In the genomic region with DNA sequence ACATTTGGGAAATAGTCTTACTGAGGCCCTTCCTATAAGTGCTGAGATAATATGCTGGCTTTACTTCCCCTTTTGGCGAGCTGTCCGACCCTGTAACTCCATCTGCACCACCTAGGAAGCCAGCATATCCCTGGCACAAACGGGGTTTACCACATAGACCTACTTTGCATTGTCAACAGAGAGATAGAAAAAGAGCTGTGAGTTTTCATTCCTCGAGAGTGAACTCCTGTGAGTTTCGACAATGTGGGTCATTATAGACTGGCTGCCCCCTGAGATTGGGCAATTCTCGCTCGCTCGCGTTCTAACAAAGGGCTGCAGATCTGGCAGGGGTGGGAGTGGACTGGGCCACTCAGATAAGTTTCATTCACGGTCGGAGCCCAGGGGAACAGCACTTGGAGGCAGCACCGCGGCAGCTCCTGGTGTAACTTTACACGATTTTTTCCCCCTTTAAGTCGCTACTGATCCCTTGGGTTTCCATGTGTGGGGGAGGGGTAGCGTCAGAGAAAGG, we compare ENCODE assay signal across 8 mouse cellular contexts.
DNase-seq lines count a peak whose midpoint lies in the region; ATAC-seq lines count a peak whose summit lies in the region.

No protein-coding gene starts in this region.

- peak; percentile 30 for DNase-seq in kidney, adult 9 months
- no peak for DNase-seq in kidney, adult 18-20 months
- peak; percentile 66 for DNase-seq in forebrain, embryonic 14.5 days (ENCODE audit: low spot score)
- DNase-seq in midbrain, embryonic 11.5 days (ENCODE audit: low spot score, missing footprints), result peak; percentile 93
- DNase-seq in right cerebral cortex, postnatal 36 days (ENCODE audit: low spot score in 2 of 2), result no peak
- DNase-seq in spleen, adult 12 weeks (ENCODE audit: low spot score), result no peak
- no peak for DNase-seq in left cerebral cortex, adult 18-20 months (ENCODE audit: low spot score in 2 of 2)

- no peaks in the 10 kb centered on the region for H3K27me3 ChIP-seq in forebrain, embryonic 14.5 days (replicated peaks; ENCODE audit: control insufficient read depth, insufficient read depth, low read length)
- H3K27me3 ChIP-seq in kidney, embryonic 14.5 days (ENCODE audit: control insufficient read depth, insufficient read depth, low read length), result no peaks in the 10 kb centered on the region
- H3K27me3 ChIP-seq in midbrain, embryonic 11.5 days (ENCODE audit: control insufficient read depth, insufficient read depth, low read length), result no peaks in the 10 kb centered on the region

- H3K36me3 ChIP-seq in forebrain, embryonic 14.5 days (ENCODE audit: control insufficient read depth, insufficient read depth, low read length), result no peaks in the 10 kb centered on the region
- no peaks in the 10 kb centered on the region for H3K36me3 ChIP-seq in kidney, embryonic 14.5 days (ENCODE audit: control insufficient read depth, insufficient read depth, low read length)
- no peaks in the 10 kb centered on the region for H3K36me3 ChIP-seq in midbrain, embryonic 11.5 days (ENCODE audit: control insufficient read depth, insufficient read depth, low read length)

- no peaks in the 10 kb centered on the region for H3K9me3 ChIP-seq in forebrain, embryonic 14.5 days (replicated peaks; ENCODE audit: control insufficient read depth, low read length)
- no peaks in the 10 kb centered on the region for H3K9me3 ChIP-seq in kidney, embryonic 14.5 days (ENCODE audit: control insufficient read depth, low read length)
- H3K9me3 ChIP-seq in midbrain, embryonic 11.5 days (ENCODE audit: control insufficient read depth, low read length), result no peaks in the 10 kb centered on the region

- 2% methylated on average over 16 of the region's 16 CpGs for WGBS in forebrain, embryonic 14.5 days
- 5% methylated on average over 16 of the region's 16 CpGs for WGBS in kidney, embryonic 14.5 days
- 8% methylated on average over 16 of the region's 16 CpGs for WGBS in midbrain, embryonic 11.5 days

- H3K9ac ChIP-seq in forebrain, embryonic 14.5 days (ENCODE audit: low read length), result peak overlapping the region; percentile 45
- peak overlapping the region; percentile 28; the same call in 1 of the 2 replicates for H3K9ac ChIP-seq in kidney, embryonic 14.5 days (ENCODE audit: low read depth, low read length)
- H3K9ac ChIP-seq in midbrain, embryonic 11.5 days (ENCODE audit: low read length), result peak overlapping the region; percentile 52; the same call in 1 of the 2 replicates

- peak overlapping the region; percentile 66 for H3K4me2 ChIP-seq in forebrain, embryonic 14.5 days (ENCODE audit: low read length)
- peak overlapping the region; percentile 44 for H3K4me2 ChIP-seq in kidney, embryonic 14.5 days (replicated peaks; ENCODE audit: low read depth, low read length)
- H3K4me2 ChIP-seq in midbrain, embryonic 11.5 days, result peak overlapping the region; percentile 48

- peak overlapping the region; percentile 24 for H3K4me3 ChIP-seq in forebrain, embryonic 14.5 days (ENCODE audit: low read depth, low read length)
- peak overlapping the region; percentile 15; the same call in 1 of the 2 replicates for H3K4me3 ChIP-seq in kidney, embryonic 14.5 days (ENCODE audit: low read length)
- H3K4me3 ChIP-seq in midbrain, embryonic 11.5 days (ENCODE audit: low read depth, low read length), result peak overlapping the region; percentile 18; the same call in 1 of the 2 replicates

- peaks cover 11% of the 10 kb centered on the region; the same call in 1 of the 2 replicates for H3K4me1 ChIP-seq in forebrain, embryonic 14.5 days (ENCODE audit: control insufficient read depth, insufficient read depth, low read length)
- H3K4me1 ChIP-seq in kidney, embryonic 14.5 days (ENCODE audit: control insufficient read depth, insufficient read depth, low read length), result peaks cover 18% of the 10 kb centered on the region
- peaks cover 22% of the 10 kb centered on the region for H3K4me1 ChIP-seq in midbrain, embryonic 11.5 days (ENCODE audit: control insufficient read depth, insufficient read depth, low read length)

- peak; percentile 76 for ATAC-seq in forebrain, embryonic 14.5 days
- peak; percentile 65 for ATAC-seq in kidney, embryonic 14.5 days (ENCODE audit: low FRiP score, low TSS enrichment)
- ATAC-seq in midbrain, embryonic 11.5 days (ENCODE audit: low FRiP score), result peak; percentile 85

- no peak overlapping the region for H3K27ac ChIP-seq in forebrain, embryonic 14.5 days (ENCODE audit: low read depth, low read length)
- no peak overlapping the region for H3K27ac ChIP-seq in kidney, embryonic 14.5 days (ENCODE audit: low read depth, low read length)
- peak overlapping the region; percentile 8; the same call in 1 of the 2 replicates for H3K27ac ChIP-seq in midbrain, embryonic 11.5 days (ENCODE audit: low read depth, low read length)

Comparison
In these comparisons a context has a peak if more than half of its experiments do, and no peak if none do; other contexts are left out.
1. DNase-seq: peak in kidney, adult 9 months (single experiment), forebrain, embryonic 14.5 days (single experiment) and midbrain, embryonic 11.5 days (single experiment); none in kidney, adult 18-20 months (single experiment), right cerebral cortex, postnatal 36 days (0 of 2), spleen, adult 12 weeks (single experiment) and left cerebral cortex, adult 18-20 months (0 of 2).
2. Peak in every context shown above with its lines, with median percentiles within 50 percentile points of each other: ATAC-seq, H3K4me2 ChIP-seq, H3K4me3 ChIP-seq and H3K9ac ChIP-seq.